Mouse (Mus musculus) right cerebral cortex, postnatal 36 days (tissue): Measurements from ENCODE around the gene Klhl29.
A peak's percentile ranks its signal among the peaks of the same experiment; 100 is the strongest.

Experiments
- DNase-seq, 2 experiments: peaks; one replicate each; pipeline ENCODE4 v3.0.0; 2022; ENCODE audit warnings: low spot score in 2 of 2, mixed read lengths in 1 of 2

The Klhl29 gene

GRCm38 (mm10) chr12:5038008-5038407 is 337.5 kb downstream of the Klhl29 start:
- DNase-seq = peak in 1 of 2 experiments; percentile 13

GRCm38 (mm10) chr12:5029035-5029434 is 346.4 kb downstream of the Klhl29 start:
- no peak for DNase-seq
